Mouse (Mus musculus): ENCODE results near the gene Rcbtb1. TPM values are rescaled to one million over a fixed set of nuclear protein-coding genes. Genes with fewer than 3 reads are reported as not detected.

Rcbtb1 gene
- polyA plus RNA-seq (2012): 3.8 and 4.1 TPM in 2 replicates

DNA sequence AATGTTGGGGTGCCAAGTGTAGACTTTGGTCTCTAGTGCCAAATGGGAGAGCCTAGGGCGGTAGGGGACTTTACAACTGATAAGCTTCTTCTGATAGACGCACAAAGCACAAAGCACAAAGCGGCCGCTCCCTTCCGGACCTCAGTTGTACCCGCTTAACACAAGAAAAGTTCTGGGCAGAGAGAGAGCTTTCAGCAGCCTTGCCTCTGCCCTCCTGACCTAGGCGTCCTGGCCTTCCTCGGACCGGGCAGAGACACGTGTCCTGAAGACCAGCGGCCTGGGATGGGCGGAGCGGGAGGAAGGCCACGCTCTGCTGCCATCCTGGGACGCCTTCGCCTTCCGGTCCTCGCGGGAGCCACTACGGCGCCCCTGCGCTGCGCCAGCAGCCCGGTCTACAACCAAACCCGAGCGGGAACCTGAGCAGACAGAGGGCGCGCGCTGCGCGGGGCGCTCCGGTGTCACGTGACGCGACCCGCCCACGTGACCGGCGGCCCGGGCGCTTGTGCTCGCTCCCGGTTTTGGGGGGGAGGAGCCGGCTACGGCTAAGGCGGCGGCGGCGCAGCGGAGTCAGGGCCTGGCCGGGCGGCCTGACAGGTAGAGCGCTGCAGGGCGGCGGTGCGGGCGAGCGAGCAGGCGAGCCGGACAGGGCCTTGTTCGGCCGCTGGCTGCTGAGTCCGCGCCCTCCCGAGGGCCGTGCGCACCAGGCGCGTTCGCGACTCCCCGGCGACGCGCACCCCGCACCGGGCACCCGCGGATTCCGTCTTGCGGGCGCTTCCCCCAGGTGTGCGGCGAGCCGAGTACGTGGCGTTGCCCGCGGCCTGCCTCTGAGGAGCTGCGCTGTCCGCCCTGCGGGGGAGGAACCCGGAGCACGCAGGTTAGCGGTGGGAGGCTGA lies at the start of gene Rcbtb1:
Gene Rcbtb1, plus strand, starts transcription at position 499 of the 893 bp plus-strand sequence.

DNA sequence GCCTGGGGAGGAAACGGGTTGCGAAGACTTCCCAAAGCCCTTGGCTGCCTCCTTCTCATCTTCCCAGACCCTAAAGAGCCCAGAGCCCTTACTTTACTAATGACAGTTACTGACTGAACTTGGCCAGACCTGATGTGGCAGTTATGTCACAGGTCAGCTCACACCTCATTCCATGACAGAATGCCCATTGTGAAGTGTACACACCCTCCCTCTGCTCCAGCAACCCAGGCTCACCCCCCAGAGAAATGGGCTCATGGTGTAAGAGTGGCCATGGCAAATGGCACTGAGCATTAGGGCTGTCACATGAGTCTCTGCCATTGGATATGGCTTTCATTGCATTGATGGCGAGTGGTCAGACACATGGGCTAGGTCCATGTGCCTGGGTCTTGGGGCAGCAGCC lies 22.4 kb upstream of the Rcbtb1 start, which contains the start of gene Gm5142:
Gene Gm5142, minus strand, starts transcription at position 101 of the 400 bp plus-strand sequence.

DNA sequence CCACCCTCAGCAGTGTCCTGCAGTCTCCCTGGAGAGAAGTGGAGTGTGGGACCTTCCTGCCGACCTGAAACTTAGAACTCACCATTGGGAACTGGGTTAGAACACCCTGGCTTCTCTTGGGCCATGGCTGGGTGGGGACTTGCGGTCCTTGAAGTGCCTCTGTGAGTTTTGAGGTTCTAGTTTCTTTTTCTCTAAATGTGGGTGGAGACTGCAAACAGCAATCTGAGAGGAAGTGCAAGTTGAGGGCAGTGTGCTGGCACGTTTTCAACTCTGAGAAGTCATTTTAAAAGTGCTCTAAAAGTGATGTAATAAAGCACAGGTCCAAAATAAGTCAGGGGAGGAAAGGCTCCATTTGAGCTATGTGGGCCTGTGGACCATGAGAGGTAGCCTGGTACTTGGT lies 59.0 kb downstream of the Rcbtb1 start, which contains the start of gene Gm6904:
Gene Gm6904, minus strand, starts transcription at position 161 of the 400 bp plus-strand sequence.

Other genes starting within 250 kb of the Rcbtb1 start
- not detected in 2 replicates for gene 1700129C05Rik, start 58.3 kb upstream of the Rcbtb1 start, polyA plus RNA-seq (2012)
- gene Gm5142, start 22.5 kb upstream of the Rcbtb1 start, polyA plus RNA-seq (2012): not detected in 2 replicates
- not detected in 2 replicates for gene Gm6904, start 59.0 kb downstream of the Rcbtb1 start, polyA plus RNA-seq (2012)
- 0.14 TPM in 1 of 2 replicates, not detected in the other for gene Phf11a, start 96.3 kb downstream of the Rcbtb1 start, polyA plus RNA-seq (2012)
- gene Phf11b, start 140.1 kb downstream of the Rcbtb1 start, polyA plus RNA-seq (2012): 0.24 and 0.25 TPM in 2 replicates
- gene Phf11d, start 164.3 kb downstream of the Rcbtb1 start, polyA plus RNA-seq (2012): 0.28 and 0.30 TPM in 2 replicates
- 0.05 and 0.10 TPM in 2 replicates for gene Phf11c, start 194.2 kb downstream of the Rcbtb1 start, polyA plus RNA-seq (2012)
- 6.3 and 10.0 TPM in 2 replicates for gene Setdb2, start 239.7 kb downstream of the Rcbtb1 start, polyA plus RNA-seq (2012)
- 1.4 and 2.2 TPM in 2 replicates for gene Cab39l, start 239.8 kb downstream of the Rcbtb1 start, polyA plus RNA-seq (2012)